Mouse (Mus musculus): ENCODE data around the gene Slc12a9. TPM values are rescaled to one million over a fixed set of nuclear protein-coding genes. Genes with fewer than 3 reads are reported as not detected.

The Slc12a9 gene
- polyA plus RNA-seq, 1 experiment from 2014 or later, result 27.5 TPM

DNA sequence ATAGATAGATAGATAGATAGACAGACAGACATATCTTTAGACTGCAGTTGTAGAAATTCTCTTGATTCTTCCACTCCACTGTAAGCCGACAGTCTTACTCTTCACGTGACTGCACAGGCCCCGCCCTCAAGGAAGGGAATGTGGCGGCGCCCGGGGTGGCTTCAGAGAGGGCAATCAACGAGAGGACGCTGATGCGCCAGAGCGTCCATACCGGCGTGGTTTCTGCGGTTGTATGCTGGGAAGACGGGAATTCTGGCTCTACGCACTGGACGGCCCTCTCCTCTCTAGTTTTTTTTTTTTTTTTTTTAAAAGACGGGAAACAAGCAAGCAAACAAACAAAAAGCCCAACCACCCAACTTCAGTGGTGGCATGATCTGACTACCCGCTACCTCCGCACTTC, 4.9 kb upstream of the Slc12a9 start:
- ATAC-seq, result no peak
- TF ChIP-seq CTCF (IDR thresholded peaks at IDR 0.05), result no peak
- no peaks in the 10 kb centered on the region for H3K27me3 ChIP-seq
- DNase-seq (ENCODE audit: low read depth, low spot score), result no peak
- in situ Hi-C loops (cut with MboI; ENCODE audit: low pct_unique_long_range_greater_than_20kb), result loop anchor here (5.0 kb wide), 1 partner anchor 164 kb away; the partner anchor contains the start of gene Pop7
- CTCF ChIA-PET, result interaction anchor here (1.5 kb wide), 1 partner anchor 20 kb away, joined by 4 read pairs; no protein-coding TSS in a partner anchor
- POLR2A ChIA-PET, result interaction anchor here (0.6 to 0.7 kb wide), 2 partner anchors 12 to 352 kb away, joined by 3 read pairs; partner anchors contain the start of gene Plod3

DNA sequence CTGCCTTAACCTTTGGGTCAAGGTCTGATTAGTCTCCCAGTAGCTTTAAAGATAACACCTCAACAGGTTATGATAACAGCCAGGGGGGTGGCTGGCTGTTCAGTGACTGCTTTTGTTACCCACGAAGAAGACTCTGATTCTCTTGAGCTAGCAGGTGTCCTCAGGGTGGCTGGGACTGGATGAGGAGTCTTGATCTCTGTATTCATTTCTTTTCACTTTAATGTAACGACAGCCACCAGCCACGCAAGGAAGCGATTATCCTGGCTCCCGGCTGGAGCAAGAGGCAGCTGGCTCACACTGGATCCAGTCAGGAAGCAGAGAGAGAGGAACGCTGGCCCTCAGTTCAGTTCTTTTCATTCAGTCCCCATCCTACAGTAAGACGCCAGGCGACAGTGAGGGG, 3.8 kb upstream of the Slc12a9 start:
- ATAC-seq, result no peak
- CTCF ChIA-PET, result interaction anchor here (1.5 kb wide), 1 partner anchor 18 kb away, joined by 4 read pairs; no protein-coding TSS in a partner anchor
- DNase-seq (ENCODE audit: low read depth, low spot score), result no peak
- in situ Hi-C loops (cut with MboI; ENCODE audit: low pct_unique_long_range_greater_than_20kb), result loop anchor here (5.0 kb wide), 1 partner anchor 165 kb away; the partner anchor contains the start of gene Pop7
- POLR2A ChIA-PET, result interaction anchor here (0.6 to 1.0 kb wide), 2 partner anchors 41 to 43 kb away, joined by 3 to 6 read pairs; partner anchors contain the start of gene Ufsp1
- no peak for TF ChIP-seq CTCF (IDR thresholded peaks at IDR 0.05)
- H3K27me3 ChIP-seq, result no peaks in the 10 kb centered on the region

DNA sequence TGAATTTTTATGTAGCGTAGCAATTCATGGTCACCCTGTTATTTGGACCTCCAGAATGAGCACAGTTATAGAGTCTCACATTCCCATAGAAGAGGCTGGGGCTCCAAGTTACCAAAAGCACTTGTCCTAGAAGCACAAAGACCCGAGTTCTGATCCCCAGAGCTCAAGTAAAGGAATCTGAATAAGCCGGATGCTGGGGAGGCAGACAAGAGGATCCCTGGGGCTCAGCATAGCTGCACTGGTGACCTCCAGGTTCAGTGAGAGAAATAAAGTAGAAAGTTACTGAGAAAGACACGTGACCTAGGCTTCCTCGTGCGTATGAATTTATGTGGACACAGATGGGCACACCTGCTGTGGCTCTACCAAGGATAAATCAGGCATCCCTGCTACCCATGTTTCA, 1.7 kb upstream of the Slc12a9 start:
- no peak for DNase-seq (ENCODE audit: low read depth, low spot score)
- POLR2A ChIA-PET, result interaction anchor here (0.5 to 1.9 kb wide), 3 partner anchors 15 to 167 kb away, joined by 3 to 5 read pairs (median 4); partner anchors contain the start of genes Ephb4 and Pop7
- CTCF ChIA-PET, result interaction anchor here (1.3 to 2.3 kb wide), 3 partner anchors 9 to 166 kb away, joined by 3 to 12 read pairs (median 9); partner anchors contain the start of gene Pop7
- H3K27me3 ChIP-seq, result no peaks in the 10 kb centered on the region
- no peak for TF ChIP-seq CTCF (IDR thresholded peaks at IDR 0.05)
- in situ Hi-C loops (cut with MboI; ENCODE audit: low pct_unique_long_range_greater_than_20kb), result loop anchor here (5.0 kb wide), 1 partner anchor 167 kb away; the partner anchor contains the start of gene Pop7
- ATAC-seq, result no peak

DNA sequence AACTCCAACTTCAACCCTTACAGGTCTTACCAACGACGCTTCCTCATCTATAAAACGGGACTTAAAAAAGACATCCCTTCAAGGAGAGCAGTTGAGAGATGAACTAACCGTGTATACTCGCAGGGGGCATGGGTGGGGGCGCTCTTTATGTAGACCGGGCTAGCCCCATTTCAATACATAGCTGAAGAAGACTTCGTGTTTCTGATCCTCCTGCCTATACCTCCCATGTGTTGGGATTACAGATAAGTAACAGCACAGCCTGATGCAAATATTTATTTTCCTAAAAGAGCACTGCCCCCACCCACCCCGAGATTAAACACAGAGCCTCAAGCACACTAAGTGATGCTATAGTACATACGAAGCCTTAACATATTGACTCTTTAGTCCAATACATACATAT, 920 bp upstream of the Slc12a9 start:
- DNase-seq (ENCODE audit: low read depth, low spot score) (no peak), ATAC-seq (no peak)
- ChIA-PET POLR2A (interaction anchor here (0.9 to 1.9 kb wide), 3 partner anchors 16 to 168 kb away, joined by 4 to 5 read pairs (median 4); partner anchors contain the start of genes Ephb4 and Pop7), CTCF (interaction anchor here (0.7 to 2.3 kb wide), 16 partner anchors 10 to 167 kb away, joined by 3 to 12 read pairs (median 4); partner anchors contain the start of gene Pop7)
- TF ChIP-seq CTCF (IDR thresholded peaks at IDR 0.05), result no peak
- in situ Hi-C loops (cut with MboI; ENCODE audit: low pct_unique_long_range_greater_than_20kb), result loop anchor here (5.0 kb wide), 1 partner anchor 123 kb away; no protein-coding TSS in a partner anchor
- H3K27me3 ChIP-seq, result no peaks in the 10 kb centered on the region

DNA sequence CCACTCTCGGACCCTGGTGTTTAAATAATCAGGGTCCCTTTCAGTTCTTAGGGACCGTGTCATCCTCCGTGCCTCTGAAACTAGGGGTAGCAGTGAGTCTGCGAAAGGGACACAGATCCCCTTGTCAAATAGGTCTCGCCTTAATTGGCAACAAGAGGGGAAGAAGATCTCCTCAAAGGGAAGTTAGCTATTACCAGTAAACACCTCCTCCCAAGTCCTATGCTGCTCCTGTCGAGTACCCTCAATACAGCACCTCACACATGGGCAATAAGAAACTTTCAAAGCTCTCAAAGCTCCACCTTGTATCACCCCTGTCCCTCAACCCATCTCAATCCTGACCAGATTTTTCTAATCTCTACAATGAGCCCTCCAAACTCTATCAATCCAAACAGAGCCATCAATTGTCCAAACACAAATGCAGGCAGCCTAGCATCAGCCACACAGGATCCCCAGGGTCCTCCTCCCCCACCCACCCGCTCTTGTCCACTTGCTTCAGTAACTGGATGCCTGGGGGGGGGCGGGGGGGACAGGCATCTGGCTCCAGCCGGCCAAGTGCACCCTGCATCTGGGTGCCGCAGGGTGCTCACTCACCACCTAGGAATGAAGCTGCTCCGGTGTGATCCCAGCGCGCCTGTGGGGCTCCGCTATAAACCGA, 413 bp downstream of the Slc12a9 start:
- H3K27me3 ChIP-seq, result no peaks in the 10 kb centered on the region
- in situ Hi-C loops (cut with MboI; ENCODE audit: low pct_unique_long_range_greater_than_20kb), result loop anchor here (5.0 kb wide), 1 partner anchor 124 kb away; no protein-coding TSS in a partner anchor
- ATAC-seq, result no peak
- no peak for TF ChIP-seq CTCF (IDR thresholded peaks at IDR 0.05)
- no peak for DNase-seq (ENCODE audit: low read depth, low spot score)
- ChIA-PET CTCF (interaction anchor here (0.7 to 2.0 kb wide), 13 partner anchors 11 to 135 kb away, joined by 3 to 12 read pairs (median 4); partner anchors contain the start of genes Srrt and Trip6), POLR2A (interaction anchor here (0.9 to 2.2 kb wide), 3 partner anchors 17 to 28 kb away, joined by 3 to 6 read pairs (median 4); partner anchors contain the start of gene Ephb4)

DNA sequence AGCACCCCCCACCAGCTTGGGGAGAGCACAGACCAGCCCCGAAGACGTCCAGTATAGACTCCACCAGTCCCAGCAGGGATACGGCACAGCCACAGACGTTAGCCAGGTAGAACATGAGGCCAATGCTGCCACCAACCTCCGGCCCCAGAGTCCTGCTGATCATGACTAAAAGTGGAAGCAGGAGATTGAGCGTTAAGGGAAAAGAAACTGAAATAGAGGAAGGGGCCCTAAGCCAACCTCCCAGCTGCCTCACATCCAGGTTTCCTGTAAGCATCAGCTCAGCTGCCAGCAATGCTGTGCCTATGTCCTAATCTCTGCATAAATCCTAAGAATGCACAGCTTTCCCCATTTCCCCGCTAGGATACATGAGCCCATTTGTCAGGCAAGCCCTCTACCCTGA, 2.5 kb downstream of the Slc12a9 start:
- TF ChIP-seq CTCF (IDR thresholded peaks at IDR 0.05), result no peak
- POLR2A ChIA-PET, result no interaction called here
- in situ Hi-C loops (cut with MboI; ENCODE audit: low pct_unique_long_range_greater_than_20kb), result loop anchor here (5.0 kb wide), 1 partner anchor 126 kb away; no protein-coding TSS in a partner anchor
- no peaks in the 10 kb centered on the region for H3K27me3 ChIP-seq
- ATAC-seq, result no peak
- CTCF ChIA-PET, result no interaction called here
- DNase-seq (ENCODE audit: low read depth, low spot score), result no peak

DNA sequence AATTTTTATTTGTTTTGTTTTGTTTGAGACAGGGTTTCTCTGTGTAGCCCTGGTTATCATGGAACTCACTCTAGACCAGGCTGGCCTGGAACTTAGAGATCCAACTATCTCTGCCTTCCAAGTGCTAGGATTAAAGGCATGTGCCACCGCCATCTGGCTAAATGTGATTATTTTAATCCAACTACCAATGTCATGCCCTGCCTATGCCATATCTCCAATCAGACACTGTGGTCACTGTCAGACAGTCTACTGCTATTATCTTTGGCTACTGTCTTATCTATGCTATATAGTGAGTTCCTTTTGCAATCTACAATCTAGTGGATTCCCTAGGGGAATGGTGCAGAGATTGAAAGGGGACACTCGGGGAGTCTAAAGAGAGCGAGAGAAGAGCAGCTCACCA, 12.4 kb downstream of the Slc12a9 start:
- ChIA-PET CTCF (no interaction called here), POLR2A (no interaction called here)
- DNase-seq (ENCODE audit: low read depth, low spot score) (no peak), ATAC-seq (no peak)
- TF ChIP-seq CTCF (IDR thresholded peaks at IDR 0.05), result no peak
- no peaks in the 10 kb centered on the region for H3K27me3 ChIP-seq
- in situ Hi-C loops (cut with MboI; ENCODE audit: low pct_unique_long_range_greater_than_20kb), result no loop called here

DNA sequence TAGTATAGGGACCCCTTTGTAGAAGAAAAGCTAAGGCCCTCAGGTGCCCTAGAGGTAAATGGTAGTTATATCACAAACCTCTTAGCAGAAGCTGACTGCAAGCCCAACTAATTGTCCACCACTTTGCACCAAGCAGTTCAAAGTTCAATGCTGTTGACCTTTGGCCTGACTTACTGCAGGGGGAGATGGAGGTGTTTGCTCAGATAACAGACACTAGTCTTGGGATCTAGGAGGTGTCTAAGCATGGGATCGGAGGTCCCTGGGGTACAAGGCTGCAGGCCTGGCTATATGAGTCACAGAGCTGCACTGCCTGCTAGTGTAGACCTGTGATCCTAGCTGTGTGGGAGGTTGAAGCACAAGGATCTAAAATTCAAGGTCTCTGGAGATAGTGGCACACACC, 14.8 kb downstream of the Slc12a9 start:
- in situ Hi-C loops (cut with MboI; ENCODE audit: low pct_unique_long_range_greater_than_20kb), result no loop called here
- ChIA-PET POLR2A (no interaction called here), CTCF (interaction anchor here (1.3 to 1.5 kb wide), 2 partner anchors 19 to 184 kb away, joined by 4 read pairs; partner anchors contain the start of gene Pop7)
- no peaks in the 10 kb centered on the region for H3K27me3 ChIP-seq
- DNase-seq (ENCODE audit: low read depth, low spot score) (no peak), ATAC-seq (no peak)
- no peak for TF ChIP-seq CTCF (IDR thresholded peaks at IDR 0.05)

DNA sequence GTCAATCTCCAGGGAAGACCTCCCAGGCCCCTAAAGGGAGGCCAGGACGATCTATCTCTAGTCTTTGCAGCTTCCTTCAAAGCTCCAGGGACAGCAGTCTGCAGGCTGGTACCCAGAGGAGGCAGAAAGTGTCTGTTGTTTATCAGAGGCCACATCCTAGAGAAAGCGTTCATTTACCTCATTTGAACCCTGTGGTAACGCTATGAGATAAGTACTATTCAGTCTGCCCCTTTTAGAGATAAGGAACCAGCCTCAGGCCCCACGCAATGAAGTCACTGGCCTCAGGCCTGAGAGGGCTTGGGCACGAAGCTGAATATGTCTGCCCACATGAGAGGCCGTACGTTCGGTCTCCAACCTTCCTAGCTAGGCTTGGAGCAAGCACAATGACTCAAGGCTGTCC, 16.0 kb downstream of the Slc12a9 start:
- DNase-seq (ENCODE audit: low read depth, low spot score) (no peak), ATAC-seq (no peak)
- CTCF ChIA-PET, result interaction anchor here (0.9 to 1.3 kb wide), 2 partner anchors 16 to 185 kb away, joined by 3 to 4 read pairs; partner anchors contain the start of genes Pop7 and Slc12a9
- H3K27me3 ChIP-seq, result no peaks in the 10 kb centered on the region
- POLR2A ChIA-PET, result no interaction called here
- in situ Hi-C loops (cut with MboI; ENCODE audit: low pct_unique_long_range_greater_than_20kb), result no loop called here
- no peak for TF ChIP-seq CTCF (IDR thresholded peaks at IDR 0.05)

DNA sequence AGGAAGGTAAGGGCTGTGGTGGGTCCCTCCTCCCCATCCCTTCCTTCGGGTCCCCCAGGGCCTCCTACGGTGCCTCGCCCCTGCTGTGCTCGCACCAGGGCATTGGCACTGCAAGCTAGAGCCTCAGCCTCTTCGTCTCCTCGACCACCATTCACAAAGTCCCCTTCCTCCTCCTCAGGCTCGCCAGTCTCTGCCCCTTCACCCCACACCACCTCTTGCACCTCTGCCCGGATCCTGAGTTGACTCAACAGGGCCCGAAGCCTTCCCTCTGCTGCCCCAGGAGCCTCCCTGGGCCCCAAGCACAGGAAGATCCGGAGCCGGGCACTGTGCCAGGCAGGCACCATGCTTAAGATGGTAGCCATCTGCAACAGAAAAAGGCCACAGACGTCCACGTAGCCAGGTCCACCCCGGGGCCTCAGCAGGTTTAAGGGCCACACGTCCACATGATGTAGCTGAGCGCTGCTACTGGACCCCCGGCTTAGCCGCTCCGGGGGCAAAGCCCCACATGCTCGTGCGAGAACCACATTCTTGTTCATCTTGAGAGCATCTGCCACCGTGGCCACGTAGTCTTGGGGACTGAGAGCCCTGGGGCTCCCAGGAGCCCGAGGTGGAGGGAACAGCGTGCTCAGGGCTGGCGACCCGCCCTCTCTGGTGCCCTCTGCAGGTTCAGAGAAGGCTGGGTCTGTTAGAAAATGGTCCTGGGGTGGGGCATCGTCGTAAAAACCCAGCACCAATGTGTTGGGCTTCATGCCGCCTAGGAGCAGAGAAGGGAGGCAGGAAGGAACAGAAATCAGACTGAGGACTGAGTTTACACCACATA, 18.1 kb downstream of the Slc12a9 start:
- in situ Hi-C loops (cut with MboI; ENCODE audit: low pct_unique_long_range_greater_than_20kb), result no loop called here
- ChIA-PET POLR2A (interaction anchor here (1.2 kb wide), 1 partner anchor 21 kb away, joined by 3 read pairs; no protein-coding TSS in a partner anchor), CTCF (no interaction called here)
- H3K27me3 ChIP-seq, result no peaks in the 10 kb centered on the region
- no peak for DNase-seq (ENCODE audit: low read depth, low spot score)
- no peak for TF ChIP-seq CTCF (IDR thresholded peaks at IDR 0.05)
- ATAC-seq, result no peak
